Mouse (Mus musculus) hindbrain, embryonic 16.5 days (tissue): ENCODE measurements around the gene Mapk10. TPM values are rescaled to one million over a fixed set of nuclear protein-coding genes. Genes with fewer than 3 reads are reported as not detected.

Experiments used
- ATAC-seq: fragments of 200-750 bp; cut with Nextera tagmentation; 2 replicates; pipeline ENCODE4 v1.8.0; 2017; ENCODE audit warnings: moderate TSS enrichment, moderate library complexity
- H3K27ac ChIP-seq: fragments of 300-500 bp; sonication (generic); 2 replicates; pipeline ENCODE4 v1.5.1; 2014; ENCODE audit warnings: low read depth, mild to moderate bottlenecking, control low read depth, low read length, moderate library complexity
- H3K27me3 ChIP-seq: fragments of 300-500 bp; sonication (generic); replicated peaks from 2 replicates; pipeline ENCODE4 v1.6.1; 2014; ENCODE audit warnings: low read length; ENCODE audit not compliant: control insufficient read depth, insufficient read depth
- H3K36me3 ChIP-seq: fragments of 300-500 bp; sonication (generic); 2 replicates; pipeline ENCODE4 v1.6.1; 2014; ENCODE audit warnings: mild to moderate bottlenecking, low read length, moderate library complexity, mixed read lengths; ENCODE audit not compliant: control insufficient read depth, insufficient read depth
- H3K4me1 ChIP-seq: fragments of 300-500 bp; sonication (generic); 2 replicates; pipeline ENCODE4 v1.6.1; 2014; ENCODE audit warnings: low read depth, low read length; ENCODE audit not compliant: control insufficient read depth, insufficient read depth
- H3K4me2 ChIP-seq: fragments of 300-500 bp; sonication (generic); 2 replicates; pipeline ENCODE4 v1.6.1; 2014; ENCODE audit warnings: mild to moderate bottlenecking, low read length, control low read depth, moderate library complexity
- H3K4me3 ChIP-seq: fragments of 300-500 bp; sonication (generic); 2 replicates; pipeline ENCODE4 v1.5.1; 2014; ENCODE audit warnings: mild to moderate bottlenecking, low read length, control low read depth, moderate library complexity
- H3K9ac ChIP-seq: fragments of 300-500 bp; sonication (generic); 2 replicates; pipeline ENCODE4 v1.6.1; 2014; ENCODE audit warnings: low read depth, mild to moderate bottlenecking, control low read depth, low read length, moderate library complexity
- H3K9me3 ChIP-seq: fragments of 300-500 bp; sonication (generic); 2 replicates; pipeline ENCODE4 v1.6.1; 2014; ENCODE audit warnings: mild to moderate bottlenecking, low read length, moderate library complexity; ENCODE audit not compliant: control insufficient read depth
- WGBS: fragments of 180-500 bp; shearing (Covaris S2); extraction: QIAGEN DNeasy Blood & Tissue Kit; methylation state at CpG from one replicate; pipeline ENCODE4 v1.1.7; 2014; 5-methylcytosine and 5-hydroxymethylcytosine counted together
- polyA plus RNA-seq: library from polyadenylated mRNA; unstranded; fragments of >200 nt; fragmentation: Nextera tagmentation; extraction: Ambion mirVana; gene quantifications from 2 replicates; pipeline ENCODE4 v1.2.1, GENCODE M21; 2015

The Mapk10 gene
- polyA plus RNA-seq, 1 experiment from 2014 or later: 92.4 TPM

- H3K27me3 ChIP-seq: no peaks in the 10 kb centered on the region
- H3K4me3 ChIP-seq: no peak overlapping the region
- no peak overlapping the region for H3K4me2 ChIP-seq
- no peak overlapping the region for H3K27ac ChIP-seq
- no peak overlapping the region for H3K9ac ChIP-seq
- ATAC-seq: no peak
- H3K9me3 ChIP-seq: no peaks in the 10 kb centered on the region
- 85% methylated on average over 11 of the region's 11 CpGs for WGBS
- peaks cover 2% of the 10 kb centered on the region for H3K4me1 ChIP-seq
- H3K36me3 ChIP-seq: no peaks in the 10 kb centered on the region
Observed at GRCm38 (mm10) chr5:102859749-102860148, 351.4 kb downstream of the Mapk10 start.

DNA sequence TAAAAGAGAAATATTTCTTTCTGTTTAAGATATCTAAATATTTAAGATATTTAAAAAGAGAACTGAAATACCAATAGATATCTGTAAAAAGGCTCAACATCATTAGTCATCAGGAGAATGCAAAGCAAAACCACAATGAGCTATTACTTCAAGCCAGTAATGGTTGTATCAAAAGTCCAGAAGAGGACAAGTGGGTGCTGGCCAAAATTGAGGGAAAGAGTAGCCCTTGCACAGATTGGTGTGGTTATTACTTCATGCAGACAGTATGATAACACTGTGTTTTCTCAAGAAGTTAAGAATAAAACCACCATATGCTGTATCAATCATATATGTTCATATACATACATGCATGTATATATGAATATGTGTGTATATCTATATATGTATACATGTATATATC lies 353.1 kb downstream of the Mapk10 start:
- H3K9ac ChIP-seq: no peak overlapping the region
- no peak overlapping the region for H3K4me3 ChIP-seq
- H3K27me3 ChIP-seq: no peaks in the 10 kb centered on the region
- H3K36me3 ChIP-seq: no peaks in the 10 kb centered on the region
- H3K4me1 ChIP-seq: peaks cover 2% of the 10 kb centered on the region
- H3K9me3 ChIP-seq: no peaks in the 10 kb centered on the region
- no peak overlapping the region for H3K27ac ChIP-seq
- no peak overlapping the region for H3K4me2 ChIP-seq
- no peak for ATAC-seq

Other genes with a start within 250 kb of the Mapk10 start
- gene Ptpn13, start 213.9 kb upstream of the Mapk10 start, polyA plus RNA-seq: 3.3 and 4.2 TPM in 2 replicates